Mouse (Mus musculus): ENCODE results near the gene Gm10306. TPM values are rescaled to one million over a fixed set of nuclear protein-coding genes. Genes with fewer than 3 reads are reported as not detected.

Gm10306 gene
- polyA plus RNA-seq, 1 experiment from 2014 or later, result not detected

- H3K4me1 ChIP-seq (ENCODE audit: control insufficient read depth, insufficient read depth, low read length), result 0 out of 2 replicates have a peak, but pooled peaks cover 4% of the 10 kb centered on the region
- H3K4me2 ChIP-seq, result peak overlapping the region; percentile 83
- no peak for ATAC-seq (replicated peaks; ENCODE audit: insufficient number of reproducible peaks, low FRiP score, low TSS enrichment)
- H3K27ac ChIP-seq (ENCODE audit: low read depth, low read length), result no peak overlapping the region
- H3K27me3 ChIP-seq (ENCODE audit: control insufficient read depth, insufficient read depth, low read length), result no peaks in the 10 kb centered on the region
- no peaks in the 10 kb centered on the region for H3K9me3 ChIP-seq (replicated peaks; ENCODE audit: control insufficient read depth, low read length)
- WGBS (ENCODE audit: insufficient replicate concordance), result 75% methylated on average over 7 of the region's 7 CpGs
- no peak overlapping the region for H3K9ac ChIP-seq (ENCODE audit: low read depth, low read length)
- peak overlapping the region; percentile 89 for H3K4me3 ChIP-seq (ENCODE audit: low read depth, low read length)
- H3K36me3 ChIP-seq (ENCODE audit: control insufficient read depth, insufficient read depth, low read length), result no peaks in the 10 kb centered on the region
These were observed 799 bp downstream of the Gm10306 start for GRCm38 (mm10) chr4:94557145-94557544.

GRCm38 (mm10) chr4:94559266-94559665 lies 2.9 kb downstream of the Gm10306 start:
- Histone ChIP-seq H3K9ac (ENCODE audit: low read depth, low read length) (no peak overlapping the region), H3K27ac (ENCODE audit: low read depth, low read length) (no peak overlapping the region), H3K4me3 (ENCODE audit: low read depth, low read length) (no peak overlapping the region), H3K4me1 (ENCODE audit: control insufficient read depth, insufficient read depth, low read length) (0 out of 2 replicates have a peak, but pooled peaks cover 4% of the 10 kb centered on the region), H3K4me2 (no peak overlapping the region), H3K9me3 (replicated peaks; ENCODE audit: control insufficient read depth, low read length) (no peaks in the 10 kb centered on the region), H3K36me3 (ENCODE audit: control insufficient read depth, insufficient read depth, low read length) (no peaks in the 10 kb centered on the region), H3K27me3 (ENCODE audit: control insufficient read depth, insufficient read depth, low read length) (no peaks in the 10 kb centered on the region)
- ATAC-seq (replicated peaks; ENCODE audit: insufficient number of reproducible peaks, low FRiP score, low TSS enrichment), result no peak
- 74% methylated on average over 2 of the region's 2 CpGs for WGBS (ENCODE audit: insufficient replicate concordance)

GRCm38 (mm10) chr4:94560316-94560715 lies 4.0 kb downstream of the Gm10306 start:
- Histone ChIP-seq H3K9ac (ENCODE audit: low read depth, low read length) (no peak overlapping the region), H3K4me1 (ENCODE audit: control insufficient read depth, insufficient read depth, low read length) (0 out of 2 replicates have a peak, but pooled peaks cover under 1% of the 10 kb centered on the region), H3K4me3 (ENCODE audit: low read depth, low read length) (no peak overlapping the region), H3K4me2 (no peak overlapping the region), H3K9me3 (replicated peaks; ENCODE audit: control insufficient read depth, low read length) (no peaks in the 10 kb centered on the region), H3K36me3 (ENCODE audit: control insufficient read depth, insufficient read depth, low read length) (no peaks in the 10 kb centered on the region), H3K27me3 (ENCODE audit: control insufficient read depth, insufficient read depth, low read length) (no peaks in the 10 kb centered on the region), H3K27ac (ENCODE audit: low read depth, low read length) (no peak overlapping the region)
- WGBS (ENCODE audit: insufficient replicate concordance), result 78% methylated on average over 1 of the region's 1 CpGs
- ATAC-seq (replicated peaks; ENCODE audit: insufficient number of reproducible peaks, low FRiP score, low TSS enrichment), result no peak

GRCm38 (mm10) chr4:94561954-94562648 lies 5.8 kb downstream of the Gm10306 start:
- H3K27ac ChIP-seq (ENCODE audit: low read depth, low read length), result no peak overlapping the region
- H3K4me1 ChIP-seq (ENCODE audit: control insufficient read depth, insufficient read depth, low read length), result no peaks in the 10 kb centered on the region
- H3K27me3 ChIP-seq (ENCODE audit: control insufficient read depth, insufficient read depth, low read length), result no peaks in the 10 kb centered on the region
- H3K4me3 ChIP-seq (ENCODE audit: low read depth, low read length), result no peak overlapping the region
- H3K9ac ChIP-seq (ENCODE audit: low read depth, low read length), result no peak overlapping the region
- ATAC-seq (replicated peaks; ENCODE audit: insufficient number of reproducible peaks, low FRiP score, low TSS enrichment), result no peak
- no peak overlapping the region for H3K4me2 ChIP-seq
- H3K9me3 ChIP-seq (replicated peaks; ENCODE audit: control insufficient read depth, low read length), result no peaks in the 10 kb centered on the region
- H3K36me3 ChIP-seq (ENCODE audit: control insufficient read depth, insufficient read depth, low read length), result no peaks in the 10 kb centered on the region
- 68% methylated on average over 7 of the region's 7 CpGs for WGBS (ENCODE audit: insufficient replicate concordance)

GRCm38 (mm10) chr4:94564297-94564696 lies 8.0 kb downstream of the Gm10306 start:
- Histone ChIP-seq H3K9ac (ENCODE audit: low read depth, low read length) (no peak overlapping the region), H3K4me3 (ENCODE audit: low read depth, low read length) (no peak overlapping the region), H3K27me3 (ENCODE audit: control insufficient read depth, insufficient read depth, low read length) (no peaks in the 10 kb centered on the region), H3K9me3 (replicated peaks; ENCODE audit: control insufficient read depth, low read length) (no peaks in the 10 kb centered on the region), H3K4me2 (no peak overlapping the region), H3K27ac (ENCODE audit: low read depth, low read length) (no peak overlapping the region), H3K4me1 (ENCODE audit: control insufficient read depth, insufficient read depth, low read length) (no peaks in the 10 kb centered on the region), H3K36me3 (ENCODE audit: control insufficient read depth, insufficient read depth, low read length) (0 out of 2 replicates have a peak, but pooled peaks cover 2% of the 10 kb centered on the region)
- ATAC-seq (replicated peaks; ENCODE audit: insufficient number of reproducible peaks, low FRiP score, low TSS enrichment), result no peak

- H3K9me3 ChIP-seq (replicated peaks; ENCODE audit: control insufficient read depth, low read length), result no peaks in the 10 kb centered on the region
- no peak for ATAC-seq (replicated peaks; ENCODE audit: insufficient number of reproducible peaks, low FRiP score, low TSS enrichment)
- H3K9ac ChIP-seq (ENCODE audit: low read depth, low read length), result no peak overlapping the region
- no peaks in the 10 kb centered on the region for H3K27me3 ChIP-seq (ENCODE audit: control insufficient read depth, insufficient read depth, low read length)
- H3K4me2 ChIP-seq, result no peak overlapping the region
- H3K27ac ChIP-seq (ENCODE audit: low read depth, low read length), result no peak overlapping the region
- H3K4me1 ChIP-seq (ENCODE audit: control insufficient read depth, insufficient read depth, low read length), result no peaks in the 10 kb centered on the region
- WGBS (ENCODE audit: insufficient replicate concordance), result 94% methylated on average over 4 of the region's 4 CpGs
- H3K4me3 ChIP-seq (ENCODE audit: low read depth, low read length), result no peak overlapping the region
- peaks cover 4% of the 10 kb centered on the region for H3K36me3 ChIP-seq (ENCODE audit: control insufficient read depth, insufficient read depth, low read length)
These were observed 16.3 kb downstream of the Gm10306 start for GRCm38 (mm10) chr4:94572677-94573076.

GRCm38 (mm10) chr4:94591765-94592381 lies 35.5 kb downstream of the Gm10306 start:
- H3K9ac ChIP-seq (ENCODE audit: low read depth, low read length), result no peak overlapping the region
- H3K4me3 ChIP-seq (ENCODE audit: low read depth, low read length), result no peak overlapping the region
- no peaks in the 10 kb centered on the region for H3K4me1 ChIP-seq (ENCODE audit: control insufficient read depth, insufficient read depth, low read length)
- WGBS (ENCODE audit: insufficient replicate concordance), result 65% methylated on average over 4 of the region's 4 CpGs
- no peaks in the 10 kb centered on the region for H3K27me3 ChIP-seq (ENCODE audit: control insufficient read depth, insufficient read depth, low read length)
- no peak for ATAC-seq (replicated peaks; ENCODE audit: insufficient number of reproducible peaks, low FRiP score, low TSS enrichment)
- no peak overlapping the region for H3K27ac ChIP-seq (ENCODE audit: low read depth, low read length)
- no peak overlapping the region for H3K4me2 ChIP-seq
- no peaks in the 10 kb centered on the region for H3K36me3 ChIP-seq (ENCODE audit: control insufficient read depth, insufficient read depth, low read length)
- H3K9me3 ChIP-seq (replicated peaks; ENCODE audit: control insufficient read depth, low read length), result no peaks in the 10 kb centered on the region

GRCm38 (mm10) chr4:94592709-94593108 lies 36.4 kb downstream of the Gm10306 start:
- Histone ChIP-seq H3K27me3 (ENCODE audit: control insufficient read depth, insufficient read depth, low read length) (no peaks in the 10 kb centered on the region), H3K4me2 (no peak overlapping the region), H3K9me3 (replicated peaks; ENCODE audit: control insufficient read depth, low read length) (no peaks in the 10 kb centered on the region), H3K9ac (ENCODE audit: low read depth, low read length) (no peak overlapping the region), H3K27ac (ENCODE audit: low read depth, low read length) (no peak overlapping the region), H3K4me1 (ENCODE audit: control insufficient read depth, insufficient read depth, low read length) (no peaks in the 10 kb centered on the region), H3K4me3 (ENCODE audit: low read depth, low read length) (no peak overlapping the region), H3K36me3 (ENCODE audit: control insufficient read depth, insufficient read depth, low read length) (no peaks in the 10 kb centered on the region)
- ATAC-seq (replicated peaks; ENCODE audit: insufficient number of reproducible peaks, low FRiP score, low TSS enrichment), result no peak

- WGBS (ENCODE audit: insufficient replicate concordance), result 85% methylated on average over 4 of the region's 4 CpGs
- H3K27me3 ChIP-seq (ENCODE audit: control insufficient read depth, insufficient read depth, low read length), result no peaks in the 10 kb centered on the region
- peak overlapping the region; percentile 71; the same call in 1 of the 2 replicates for H3K4me2 ChIP-seq
- H3K4me1 ChIP-seq (ENCODE audit: control insufficient read depth, insufficient read depth, low read length), result peaks cover 6% of the 10 kb centered on the region
- no peaks in the 10 kb centered on the region for H3K36me3 ChIP-seq (ENCODE audit: control insufficient read depth, insufficient read depth, low read length)
- H3K9ac ChIP-seq (ENCODE audit: low read depth, low read length), result no peak overlapping the region
- H3K9me3 ChIP-seq (replicated peaks; ENCODE audit: control insufficient read depth, low read length), result no peaks in the 10 kb centered on the region
- H3K27ac ChIP-seq (ENCODE audit: low read depth, low read length), result no peak overlapping the region
- ATAC-seq (replicated peaks; ENCODE audit: insufficient number of reproducible peaks, low FRiP score, low TSS enrichment), result no peak
- no peak overlapping the region for H3K4me3 ChIP-seq (ENCODE audit: low read depth, low read length)
These were observed 45.0 kb downstream of the Gm10306 start for GRCm38 (mm10) chr4:94601395-94601794.
